Mouse (Mus musculus) heart, postnatal 14 days (tissue): ENCODE measurements at regions not wholly inside any gene's neighbourhood (a gene's known extent, or its start where the extent isn't known, plus 50 kb on each side); places are given as distances from the start of the nearest gene placed in this dataset.

Experiments
- DNase-seq, 2 experiments: peaks; one replicate each; pipeline ENCODE4 v3.0.0; 2021 to 2022
- intact Hi-C: fragments of 180-260 bp; cut with DNase I; formaldehyde crosslinking; loops from one replicate; pipeline ENCODE4 v1.15.1; 2025

DNA sequence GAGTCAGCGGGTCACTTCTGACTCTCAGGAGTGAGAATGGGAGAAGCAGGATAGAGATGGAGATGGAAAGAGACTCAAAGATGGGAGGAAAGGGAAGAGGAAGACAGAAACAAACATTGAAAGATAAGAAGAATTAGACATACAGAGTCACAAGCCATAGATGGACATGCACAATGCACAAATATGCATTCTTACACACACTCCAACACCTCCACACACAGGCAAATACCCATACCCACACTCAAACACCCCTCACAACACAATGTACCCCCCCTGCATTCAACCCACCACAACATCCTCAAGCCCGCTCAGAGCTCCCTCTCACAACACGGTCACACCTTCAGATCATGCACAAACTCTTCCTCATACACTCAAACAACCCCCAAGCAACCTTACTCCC lies 251.4 kb upstream of the Wscd1 start:
- DNase-seq = no peak
- intact Hi-C loops = no loop called here

DNA sequence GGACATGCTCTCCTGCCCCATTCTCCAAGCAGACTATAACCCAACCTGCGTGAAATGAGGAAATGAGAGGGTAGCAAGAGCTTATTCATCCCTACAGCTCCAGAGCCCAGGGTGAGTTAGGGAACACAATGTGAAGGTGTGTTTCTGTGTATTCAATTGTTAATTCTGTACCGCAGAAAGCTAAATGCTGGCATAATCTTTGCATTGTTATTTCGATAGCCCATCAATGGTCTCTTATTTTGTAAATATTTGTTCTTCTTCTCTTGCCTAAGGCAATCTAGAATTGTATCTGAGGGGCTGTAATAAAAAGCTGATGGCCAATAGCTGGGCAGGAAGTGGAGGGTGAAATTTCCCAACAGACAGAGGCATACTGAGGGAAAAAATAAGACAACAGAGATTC lies 247.6 kb upstream of the Wscd1 start:
- intact Hi-C loops = no loop called here

DNA sequence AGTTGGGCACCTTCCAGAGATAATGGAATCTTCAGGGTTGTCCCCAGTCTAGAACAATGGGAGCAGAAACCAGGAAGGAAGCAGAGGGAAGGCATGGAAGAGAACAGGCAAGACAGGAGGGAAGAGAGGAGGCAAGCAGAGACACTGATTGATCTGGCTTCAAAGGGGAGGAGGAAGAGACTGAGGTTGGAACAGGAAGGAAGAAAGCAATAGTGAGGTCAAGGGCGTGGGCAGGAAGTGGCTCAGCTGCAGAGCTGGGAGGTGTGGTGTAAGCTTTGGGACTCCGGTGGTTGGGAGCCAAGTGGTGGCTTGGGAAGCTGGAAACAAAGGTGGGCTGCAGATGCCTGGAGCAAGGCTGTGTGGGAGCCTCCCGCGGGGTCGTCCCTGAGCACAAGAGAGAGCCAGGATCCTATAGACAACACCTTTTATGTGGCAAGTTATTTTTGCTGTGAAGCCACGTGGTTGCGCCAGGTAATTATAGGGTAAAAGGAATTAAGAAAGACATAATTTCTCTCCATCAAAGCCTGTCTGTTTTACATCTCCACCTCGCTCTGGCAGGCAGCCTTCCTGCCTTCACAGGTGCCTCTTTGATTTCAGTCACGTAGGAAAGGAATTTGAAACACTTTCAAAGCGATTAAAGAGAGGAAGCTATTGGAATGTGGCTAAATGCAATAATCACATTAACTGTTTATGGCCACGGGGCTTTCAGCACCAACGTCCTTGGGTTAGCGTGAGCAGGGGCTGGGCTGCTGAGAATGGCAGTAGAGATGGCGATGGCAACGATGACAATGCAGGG lies 237.3 kb upstream of the Wscd1 start:
- DNase-seq = peak; percentile 5 to 19
- intact Hi-C loops = loop anchor here (5.0 kb wide), 1 partner anchor 65 kb away; no protein-coding TSS in a partner anchor

More for the DNA sequence above, 247.6 kb upstream of the Wscd1 start:
- no peak for DNase-seq

- intact Hi-C loops = loop anchor here (5.0 kb wide), 1 partner anchor 66 kb away; no protein-coding TSS in a partner anchor
- no peak for DNase-seq
Measured at GRCm38 (mm10) chr11:71513067-71513350, 236.7 kb upstream of the Wscd1 start.

DNA sequence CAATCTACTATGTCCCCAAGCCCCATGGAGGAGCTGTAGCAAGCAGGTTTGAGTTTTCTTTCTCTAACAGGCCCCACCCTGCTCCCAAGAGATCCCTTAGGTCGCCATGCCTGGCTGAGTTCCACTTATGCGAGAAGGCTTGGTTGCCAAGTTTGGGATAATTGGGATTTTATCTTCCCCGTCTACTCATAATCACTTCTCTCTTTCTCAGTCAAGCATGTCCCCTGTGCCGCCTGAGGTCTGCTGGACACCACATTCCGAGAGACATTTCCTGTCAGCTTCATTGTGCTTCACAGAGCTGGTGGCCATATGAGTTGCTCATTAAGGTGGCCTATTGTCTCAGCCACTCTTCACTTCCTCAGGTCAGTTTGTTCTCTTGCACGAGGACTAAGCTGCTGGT lies 234.5 kb upstream of the Wscd1 start:
- intact Hi-C loops = loop anchor here (5.0 kb wide), 1 partner anchor 72 kb away; no protein-coding TSS in a partner anchor
- peak; percentile 14 to 19 for DNase-seq

- DNase-seq = no peak
- intact Hi-C loops = loop anchor here (5.0 kb wide), 1 partner anchor 70 kb away; no protein-coding TSS in a partner anchor
Measured at GRCm38 (mm10) chr11:71517377-71517776, 232.3 kb upstream of the Wscd1 start.

GRCm38 (mm10) chr11:71527691-71528090 lies 222.0 kb upstream of the Wscd1 start:
- no peak for DNase-seq
- intact Hi-C loops = no loop called here

DNA sequence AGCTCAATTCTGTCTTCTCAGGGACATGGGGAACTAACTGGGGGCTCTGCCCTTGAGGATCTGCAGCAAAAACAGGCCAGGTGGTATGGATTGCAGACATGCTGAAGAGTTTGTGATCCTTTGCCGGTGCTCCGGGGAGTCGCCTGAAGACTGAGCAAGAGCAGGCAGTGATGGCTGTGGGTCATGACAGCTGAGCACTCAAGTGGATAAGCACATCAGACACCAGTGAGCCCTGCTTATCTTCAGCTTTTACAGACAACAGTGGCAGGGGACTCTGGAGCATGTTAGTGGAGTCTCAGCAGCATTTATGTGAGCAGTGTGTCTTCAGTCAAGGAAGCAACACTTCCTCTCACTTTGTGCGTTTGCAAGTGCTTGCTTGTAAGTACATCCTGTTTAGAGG lies 221.1 kb upstream of the Wscd1 start:
- DNase-seq = no peak

GRCm38 (mm10) chr11:71541178-71541845 lies 208.4 kb upstream of the Wscd1 start:
- no peak for DNase-seq
- intact Hi-C loops = no loop called here

More for the DNA sequence above, 221.1 kb upstream of the Wscd1 start:
- intact Hi-C loops = no loop called here

GRCm38 (mm10) chr11:71557412-71557811 lies 192.3 kb upstream of the Wscd1 start:
- intact Hi-C loops = no loop called here
- DNase-seq = no peak

DNA sequence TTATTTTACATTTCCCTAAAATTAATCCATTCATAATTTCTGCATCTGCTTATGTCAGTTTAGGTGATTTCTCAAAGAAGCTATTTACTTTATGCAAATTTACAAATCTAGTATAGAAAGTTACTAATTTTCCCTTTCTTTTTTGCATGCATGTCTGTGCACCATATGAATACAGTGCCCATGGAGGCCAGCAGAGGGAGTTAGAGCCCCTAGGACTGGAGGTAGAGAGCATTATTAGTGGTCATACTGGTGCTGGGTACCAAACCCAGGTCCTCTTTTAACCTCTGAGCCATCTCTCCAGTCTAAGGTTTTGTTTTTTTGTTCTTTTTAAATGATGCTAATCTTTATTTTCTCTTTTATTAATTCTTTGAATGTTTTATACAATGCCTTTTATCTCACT lies 184.9 kb upstream of the Wscd1 start:
- intact Hi-C loops = no loop called here
- DNase-seq = no peak

DNA sequence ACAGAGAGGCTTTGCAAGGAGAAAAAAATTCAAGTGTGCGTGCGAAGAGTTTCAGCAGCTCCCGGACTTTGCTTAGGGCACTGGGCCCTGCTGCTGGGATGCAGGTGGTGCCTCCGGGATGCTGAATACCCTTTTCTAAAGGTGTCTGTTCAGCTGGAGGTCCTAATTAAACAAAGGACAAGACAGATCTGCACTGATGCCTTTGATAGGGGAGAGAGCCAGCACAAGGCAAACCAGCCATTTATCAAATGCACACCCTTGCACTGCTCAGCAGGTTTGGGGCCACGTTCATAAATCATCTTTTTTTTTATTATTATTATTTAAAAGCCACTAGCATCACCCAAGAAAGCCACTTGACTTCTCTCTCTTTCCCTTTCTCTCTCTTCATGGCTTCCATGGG lies 172.9 kb upstream of the Wscd1 start:
- no peak for DNase-seq
- intact Hi-C loops = no loop called here

DNA sequence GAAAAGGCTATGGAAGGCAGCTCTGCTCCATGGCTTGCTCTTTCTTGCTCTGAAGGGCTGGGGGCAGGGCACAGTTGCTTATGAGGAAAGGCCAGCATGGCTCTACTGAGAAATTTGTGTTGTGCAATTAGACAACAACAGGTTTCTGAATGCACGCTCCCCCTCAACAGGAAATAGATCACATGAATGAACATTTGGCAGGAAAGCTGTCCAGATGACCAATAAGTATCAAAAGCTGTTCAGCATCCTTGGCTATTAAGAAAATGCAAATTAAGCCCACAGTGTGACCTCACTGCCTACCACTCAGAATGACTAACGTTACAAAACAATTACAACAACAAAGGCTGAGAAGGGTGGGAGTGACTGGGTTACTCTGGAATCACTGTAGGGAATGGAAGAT lies 167.9 kb upstream of the Wscd1 start:
- intact Hi-C loops = no loop called here
- DNase-seq = no peak

GRCm38 (mm10) chr11:71591014-71591413 lies 158.7 kb upstream of the Wscd1 start:
- intact Hi-C loops = no loop called here
- no peak for DNase-seq

GRCm38 (mm10) chr11:71594250-71594847 lies 155.4 kb upstream of the Wscd1 start:
- no peak for DNase-seq
- intact Hi-C loops = no loop called here

- no peak for DNase-seq
- intact Hi-C loops = no loop called here
Measured at GRCm38 (mm10) chr11:71597709-71598108, 152.0 kb upstream of the Wscd1 start.

DNA sequence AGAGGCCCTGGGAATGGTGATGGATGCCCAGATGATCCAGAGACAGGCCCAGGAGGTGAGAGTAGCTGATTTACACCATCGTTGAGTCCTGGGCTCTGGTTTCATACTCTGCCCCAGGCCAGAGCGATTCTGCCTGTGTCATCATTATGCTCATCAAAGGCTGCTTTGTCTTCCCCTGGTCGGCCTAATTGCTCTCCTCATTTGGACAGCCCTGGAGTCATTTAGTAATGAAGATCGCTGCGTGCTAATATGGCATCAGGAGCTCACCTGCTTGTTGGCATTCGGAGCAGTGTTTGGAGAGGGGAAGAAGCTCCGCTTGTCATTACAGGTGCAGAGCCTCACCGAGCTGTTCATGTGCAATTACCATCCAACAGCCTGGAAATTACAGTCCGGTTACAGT lies 138.9 kb upstream of the Wscd1 start:
- intact Hi-C loops = no loop called here
- no peak for DNase-seq

DNA sequence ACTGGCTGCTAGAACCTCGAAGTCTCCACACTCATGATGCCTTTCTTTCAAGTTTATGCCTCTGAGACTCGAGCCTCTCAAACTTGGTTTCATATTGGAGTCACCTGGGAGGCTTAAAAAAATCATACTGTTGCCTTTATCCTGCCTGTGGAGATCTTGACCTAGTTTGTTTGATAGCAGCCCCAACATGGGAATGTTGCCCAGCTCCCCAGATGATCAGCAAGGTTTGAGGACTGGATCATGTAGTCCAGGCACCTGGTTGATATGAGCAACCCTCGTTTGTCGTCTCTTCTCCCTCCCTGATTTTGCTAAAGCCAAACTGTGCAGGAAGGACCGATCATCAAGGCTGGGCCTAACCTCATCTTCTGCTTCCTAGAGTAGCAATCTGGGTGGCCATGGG lies 134.2 kb upstream of the Wscd1 start:
- DNase-seq = no peak
- intact Hi-C loops = no loop called here

- DNase-seq = no peak
- intact Hi-C loops = no loop called here
Measured at GRCm38 (mm10) chr11:71625501-71626191, 124.1 kb upstream of the Wscd1 start.

DNA sequence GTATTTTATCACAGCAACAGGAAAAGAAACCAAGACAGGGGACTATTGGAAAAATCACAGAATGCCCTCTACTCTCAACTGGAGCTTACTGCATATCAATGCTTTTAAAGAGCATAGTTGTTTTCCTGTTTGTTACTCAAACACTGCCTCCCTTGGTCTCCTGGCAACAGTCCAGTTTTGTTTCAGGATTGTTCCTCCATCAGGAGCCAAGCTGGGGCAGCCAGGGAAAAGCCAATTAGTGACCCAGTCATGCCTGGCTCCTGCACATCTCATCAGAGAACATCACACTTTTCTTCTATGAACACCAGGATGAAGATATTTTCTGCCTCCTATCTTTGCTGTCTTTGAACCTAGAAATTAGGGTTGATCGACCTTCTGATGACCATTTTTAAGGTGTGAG lies 113.6 kb upstream of the Wscd1 start:
- intact Hi-C loops = no loop called here
- peak in 1 of 2 experiments; percentile 1 for DNase-seq

DNA sequence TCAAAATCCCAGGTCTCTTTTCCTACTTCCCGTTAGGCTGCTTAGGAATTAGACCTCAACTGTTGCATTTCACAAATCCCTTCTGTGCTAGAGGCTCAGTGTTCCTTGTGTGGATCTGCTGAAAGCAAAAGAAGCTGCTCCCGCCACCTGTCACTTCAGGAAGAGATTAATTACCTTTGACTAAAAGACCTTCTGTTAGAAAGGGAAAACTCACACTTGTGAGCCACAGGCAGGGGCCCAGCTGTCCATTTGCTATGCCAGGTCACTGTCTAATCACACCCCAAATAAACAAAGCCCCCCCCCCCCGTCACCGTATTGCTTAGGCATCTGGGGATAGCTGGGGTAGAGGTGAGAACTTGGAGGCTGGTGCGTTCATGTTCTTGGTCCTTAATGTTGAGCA lies 112.9 kb upstream of the Wscd1 start:
- intact Hi-C loops = no loop called here
- DNase-seq = no peak
